In the genomic region with DNA sequence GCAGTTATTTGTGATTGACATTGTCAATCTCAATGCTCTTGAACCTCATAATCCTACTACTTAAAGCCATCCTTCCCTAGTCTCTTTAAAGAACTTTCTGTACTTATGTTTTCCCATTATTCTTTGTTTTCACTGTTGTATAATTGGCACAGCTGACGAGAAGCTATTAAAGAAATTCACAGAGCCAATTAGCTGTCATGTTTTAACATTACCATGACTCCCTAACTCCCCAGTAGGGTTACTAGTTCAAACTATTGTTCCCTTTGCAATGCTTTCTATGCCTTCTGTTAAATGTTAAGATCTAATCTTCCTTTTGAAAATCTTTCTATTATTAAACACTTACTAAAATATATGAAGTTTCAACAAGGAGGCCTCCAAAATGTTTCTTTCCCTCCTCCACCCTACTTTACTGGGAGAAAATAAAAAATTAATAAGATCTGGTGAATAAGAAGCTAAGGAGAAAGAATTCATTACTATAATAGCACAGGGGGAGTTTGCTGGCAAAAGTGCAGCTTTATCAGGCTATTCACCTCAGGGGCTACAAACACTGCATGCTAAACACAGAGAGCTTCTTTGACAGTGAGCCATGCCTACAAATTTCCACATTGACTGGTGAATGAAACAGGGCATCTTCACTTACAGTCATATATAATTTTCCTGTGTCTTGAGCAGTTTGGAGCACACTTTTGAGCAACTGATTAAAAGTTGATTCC, we compare ENCODE assay signal across 25 mouse cellular contexts.
DNase-seq lines count a peak whose midpoint lies in the region; ATAC-seq and TF ChIP-seq lines count a peak whose summit lies in the region.
"Had no signal": no experiment of that assay in that cellular context is flagged by ENCODE, and none has a peak within 500 bp of the region (broad histone marks: within the 10 kb centered on the region; RNA-seq: fewer than 3 reads in every experiment).

No protein-coding gene starts in this region.

- no peak for TF ChIP-seq EP300 in heart, adult 2 months (IDR thresholded peaks at IDR 0.05; ENCODE audit: insufficient read depth, low read depth, low read length)

- H3K36me3 ChIP-seq in heart, adult 2 months (ENCODE audit: control insufficient read depth, insufficient read depth, low read length): no peaks in the 10 kb centered on the region
- H3K36me3 ChIP-seq in midbrain, embryonic 11.5 days (ENCODE audit: control insufficient read depth, insufficient read depth, low read length): no peaks in the 10 kb centered on the region
- no peaks in the 10 kb centered on the region for H3K36me3 ChIP-seq in midbrain, embryonic 13.5 days
- no peaks in the 10 kb centered on the region for H3K36me3 ChIP-seq in forebrain, embryonic 16.5 days (ENCODE audit: control insufficient read depth, insufficient read depth)
- H3K36me3 ChIP-seq: limb, embryonic 13.5 days; neural tube, embryonic 15.5 days had no signal

- H3K27me3 ChIP-seq in heart, adult 2 months (ENCODE audit: control insufficient read depth, insufficient read depth, low read length): no peaks in the 10 kb centered on the region
- H3K27me3 ChIP-seq in midbrain, embryonic 11.5 days (ENCODE audit: control insufficient read depth, insufficient read depth, low read length): no peaks in the 10 kb centered on the region
- H3K27me3 ChIP-seq in midbrain, embryonic 13.5 days: no peaks in the 10 kb centered on the region
- H3K27me3 ChIP-seq in forebrain, embryonic 16.5 days (replicated peaks; ENCODE audit: control insufficient read depth, insufficient read depth, low read length): no peaks in the 10 kb centered on the region
- H3K27me3 ChIP-seq: limb, embryonic 13.5 days; megakaryocyte, embryonic 14.5 days; neural tube, embryonic 15.5 days; Patski had no signal

- no peaks in the 10 kb centered on the region for H3K9me3 ChIP-seq in midbrain, embryonic 11.5 days (ENCODE audit: control insufficient read depth, low read length)
- no peaks in the 10 kb centered on the region for H3K9me3 ChIP-seq in midbrain, embryonic 13.5 days
- H3K9me3 ChIP-seq in forebrain, embryonic 16.5 days (ENCODE audit: control insufficient read depth, low read length): no peaks in the 10 kb centered on the region
- H3K9me3 ChIP-seq: limb, embryonic 13.5 days; megakaryocyte, embryonic 14.5 days; neural tube, embryonic 15.5 days had no signal

- no peak overlapping the region for H3K9ac ChIP-seq in heart, adult 2 months (ENCODE audit: low read depth, low read length)
- no peak overlapping the region for H3K9ac ChIP-seq in midbrain, embryonic 11.5 days (ENCODE audit: low read length)
- H3K9ac ChIP-seq in midbrain, embryonic 13.5 days (replicated peaks): no peak overlapping the region
- H3K9ac ChIP-seq in forebrain, embryonic 16.5 days (replicated peaks; ENCODE audit: low read depth, low read length): no peak overlapping the region
- H3K9ac ChIP-seq: limb, embryonic 13.5 days; neural tube, embryonic 15.5 days had no signal

- H3K79me2 ChIP-seq in heart, adult 2 months (replicated peaks; ENCODE audit: control insufficient read depth, insufficient read depth, low read length): no peaks in the 10 kb centered on the region

- peak; percentile 29 for DNase-seq in heart, adult 11 months
- no peak for DNase-seq in heart, adult 2 months
- DNase-seq in midbrain, embryonic 11.5 days (ENCODE audit: low spot score, missing footprints): peak; percentile 66
- DNase-seq in brain, embryonic 14.5 days (ENCODE audit: low read depth): peak; percentile 62
- no peak for DNase-seq in left cerebral cortex, postnatal 4 days
- DNase-seq: adrenal gland, postnatal 14 days; cerebellum, adult 2 months; cerebellum, postnatal 14 days; gastrocnemius, postnatal 14 days; heart, postnatal 36 days; kidney, postnatal 25 days; lung, postnatal 4 days; retina, postnatal 1 day; right cerebral cortex, postnatal 14 days had no signal

- no peaks in the 10 kb centered on the region for H3K4me1 ChIP-seq in heart, adult 2 months (ENCODE audit: control insufficient read depth, insufficient read depth, low read length)
- H3K4me1 ChIP-seq in midbrain, embryonic 11.5 days (ENCODE audit: control insufficient read depth, insufficient read depth, low read length): no peaks in the 10 kb centered on the region
- H3K4me1 ChIP-seq in midbrain, embryonic 13.5 days (replicated peaks): no peaks in the 10 kb centered on the region
- H3K4me1 ChIP-seq in forebrain, embryonic 16.5 days (replicated peaks; ENCODE audit: control insufficient read depth, insufficient read depth, low read length): no peaks in the 10 kb centered on the region; the same call in 1 of the 2 replicates
- H3K4me1 ChIP-seq: limb, embryonic 13.5 days; neural tube, embryonic 15.5 days had no signal

- TF ChIP-seq CTCF in heart, adult 2 months (IDR thresholded peaks at IDR 0.05): no peak
- no peak for TF ChIP-seq CTCF in brain, embryonic 14.5 days (IDR thresholded peaks at IDR 0.05; ENCODE audit: borderline replicate concordance, extremely low read depth, insufficient read depth, insufficient read length)

- TF ChIP-seq POLR2A in heart, adult 2 months (IDR thresholded peaks at IDR 0.05; ENCODE audit: insufficient read depth, low read depth, low read length): no peak
- no peak for TF ChIP-seq POLR2A in brain, embryonic 14.5 days (IDR thresholded peaks at IDR 0.05; ENCODE audit: borderline replicate concordance, extremely low read depth, insufficient read depth, insufficient read length, poor library complexity, severe bottlenecking)

- H3K4me2 ChIP-seq in midbrain, embryonic 11.5 days: no peak overlapping the region
- no peak overlapping the region for H3K4me2 ChIP-seq in midbrain, embryonic 13.5 days (replicated peaks)
- H3K4me2 ChIP-seq in forebrain, embryonic 16.5 days (ENCODE audit: low read length): no peak overlapping the region
- H3K4me2 ChIP-seq: heart, embryonic 11.5 days; limb, embryonic 13.5 days; liver, embryonic 11.5 days; neural tube, embryonic 15.5 days had no signal

- H3K27ac ChIP-seq in heart, adult 2 months: no peak overlapping the region
- no peak overlapping the region for H3K27ac ChIP-seq in midbrain, embryonic 11.5 days (ENCODE audit: low read depth, low read length)
- H3K27ac ChIP-seq in midbrain, embryonic 13.5 days: no peak overlapping the region
- H3K27ac ChIP-seq in forebrain, embryonic 16.5 days (ENCODE audit: low read length): no peak overlapping the region
- H3K27ac ChIP-seq: left cerebral cortex, adult 2 months; limb, embryonic 13.5 days; neural tube, embryonic 15.5 days had no signal

- intact Hi-C loops in heart, adult 2 months (cut with DNase I): no loop called here
- intact Hi-C loops in left cerebral cortex, postnatal 4 days (cut with DNase I): no loop called here

- 33% methylated on average over 1 of the region's 1 CpGs for WGBS in heart, adult 2 months
- WGBS in midbrain, embryonic 11.5 days: 37% methylated on average over 1 of the region's 1 CpGs
- 22% methylated on average over 1 of the region's 1 CpGs for WGBS in midbrain, embryonic 13.5 days
- 2% methylated on average over 1 of the region's 1 CpGs for WGBS in forebrain, embryonic 16.5 days

- ATAC-seq in midbrain, embryonic 11.5 days (ENCODE audit: low FRiP score): no peak
- no peak for ATAC-seq in midbrain, embryonic 13.5 days
- peak; percentile 59; the same call in 1 of the 2 replicates for ATAC-seq in forebrain, embryonic 16.5 days
- ATAC-seq: intestine, embryonic 16.5 days; Patski had no signal

- H3K4me3 ChIP-seq in heart, adult 2 months: no peak overlapping the region
- H3K4me3 ChIP-seq in midbrain, embryonic 11.5 days (ENCODE audit: low read depth, low read length): no peak overlapping the region
- no peak overlapping the region for H3K4me3 ChIP-seq in midbrain, embryonic 13.5 days (replicated peaks)
- no peak overlapping the region for H3K4me3 ChIP-seq in forebrain, embryonic 16.5 days (replicated peaks; ENCODE audit: low read length)
- H3K4me3 ChIP-seq: erythroblast, embryonic 14.5 days; left cerebral cortex, adult 2 months; limb, embryonic 13.5 days; megakaryocyte, embryonic 14.5 days; neural tube, embryonic 15.5 days had no signal

Comparison
In these comparisons a context has a peak if more than half of its experiments do, and no peak if none do; other contexts are left out.
1. DNase-seq: peak in heart, adult 11 months (single experiment), midbrain, embryonic 11.5 days (single experiment) and brain, embryonic 14.5 days (single experiment); none in heart, adult 2 months (0 of 2) and left cerebral cortex, postnatal 4 days (single experiment).